Mouse (Mus musculus) intestine, embryonic 16.5 days (tissue): ENCODE measurements around the gene Grm4. TPM values are rescaled to one million over a fixed set of nuclear protein-coding genes. Genes with fewer than 3 reads are reported as not detected.
A peak's percentile ranks its signal among the peaks of the same experiment; 100 is the strongest.

Experiments used
- ATAC-seq: fragments of 200-750 bp; cut with Nextera tagmentation; 2 replicates; pipeline ENCODE4 v1.8.0; 2017; ENCODE audit warnings: moderate TSS enrichment, moderate library complexity
- H3K27ac ChIP-seq: fragments of 300-500 bp; sonication (generic); 2 replicates; pipeline ENCODE4 v1.5.1; 2014; ENCODE audit warnings: mild to moderate bottlenecking, low read length
- H3K27me3 ChIP-seq: fragments of 300-500 bp; sonication (generic); replicated peaks from 2 replicates; pipeline ENCODE4 v1.6.1; 2014; ENCODE audit warnings: low read length, control low read depth, mixed read lengths; ENCODE audit not compliant: control insufficient read depth, insufficient read depth
- H3K36me3 ChIP-seq: fragments of 300-500 bp; sonication (generic); 2 replicates; pipeline ENCODE4 v1.6.1; 2014; ENCODE audit warnings: low read length, control low read depth; ENCODE audit not compliant: control insufficient read depth, insufficient read depth
- H3K4me1 ChIP-seq: fragments of 300-500 bp; sonication (generic); 2 replicates; pipeline ENCODE4 v1.6.1; 2014; ENCODE audit warnings: low read length, control low read depth, mixed read lengths; ENCODE audit not compliant: control insufficient read depth, insufficient read depth
- H3K4me2 ChIP-seq: fragments of 300-500 bp; sonication (generic); 2 replicates; pipeline ENCODE4 v1.6.1; 2014; ENCODE audit warnings: low read depth, low read length, control low read depth
- H3K4me3 ChIP-seq: fragments of 300-500 bp; sonication (generic); 2 replicates; pipeline ENCODE4 v1.5.1; 2014; ENCODE audit warnings: mild to moderate bottlenecking, low read length
- H3K9ac ChIP-seq: fragments of 300-500 bp; sonication (generic); 2 replicates; pipeline ENCODE4 v1.6.1; 2014; ENCODE audit warnings: low read depth, low read length
- H3K9me3 ChIP-seq: fragments of 300-500 bp; sonication (generic); 2 replicates; pipeline ENCODE4 v1.6.1; 2016; ENCODE audit warnings: low read length, control low read depth; ENCODE audit not compliant: control insufficient read depth
- WGBS: fragments of 180-500 bp; shearing (Covaris S2); extraction: QIAGEN DNeasy Blood & Tissue Kit; methylation state at CpG from one replicate; pipeline ENCODE4 v1.1.7; 2014; 5-methylcytosine and 5-hydroxymethylcytosine counted together
- polyA plus RNA-seq: library from polyadenylated mRNA; unstranded; fragments of >200 nt; fragmentation: Nextera tagmentation; extraction: Ambion mirVana; gene quantifications from 2 replicates; pipeline ENCODE4 v1.2.1, GENCODE M21; 2015

The Grm4 gene
- polyA plus RNA-seq, 1 experiment from 2014 or later: 0.40 TPM

- Histone ChIP-seq H3K36me3 (no peaks in the 10 kb centered on the region), H3K4me1 (peaks cover 13% of the 10 kb centered on the region; the same call in 1 of the 2 replicates), H3K9me3 (no peaks in the 10 kb centered on the region), H3K27me3 (no peaks in the 10 kb centered on the region), H3K9ac (no peak overlapping the region; the same call in 1 of the 2 replicates), H3K4me3 (no peak overlapping the region), H3K27ac (no peak overlapping the region), H3K4me2 (no peak overlapping the region)
- ATAC-seq: no peak
- WGBS: 72% methylated on average over 23 of the region's 23 CpGs
These were observed 31.3 kb upstream of the Grm4 start for GRCm38 (mm10) chr17:27552215-27553201.

- Histone ChIP-seq H3K4me3 (no peak overlapping the region), H3K4me2 (no peak overlapping the region), H3K9ac (no peak overlapping the region), H3K4me1 (peaks cover 15% of the 10 kb centered on the region; the same call in 1 of the 2 replicates), H3K27ac (no peak overlapping the region), H3K27me3 (no peaks in the 10 kb centered on the region), H3K9me3 (no peaks in the 10 kb centered on the region), H3K36me3 (no peaks in the 10 kb centered on the region)
- 68% methylated on average over 10 of the region's 10 CpGs for WGBS
- ATAC-seq: no peak
These were observed 30.3 kb upstream of the Grm4 start for GRCm38 (mm10) chr17:27551393-27551940.

GRCm38 (mm10) chr17:27549234-27549633, 28.0 kb upstream of the Grm4 start:
- 0 out of 2 replicates have a peak, but pooled peaks cover 7% of the 10 kb centered on the region for H3K4me1 ChIP-seq
- no peaks in the 10 kb centered on the region for H3K36me3 ChIP-seq
- H3K27me3 ChIP-seq: no peaks in the 10 kb centered on the region
- 65% methylated on average over 8 of the region's 8 CpGs for WGBS
- H3K4me2 ChIP-seq: no peak overlapping the region
- ATAC-seq: no peak
- no peak overlapping the region for H3K4me3 ChIP-seq
- peak overlapping the region; percentile 45; the same call in 1 of the 2 replicates for H3K9ac ChIP-seq
- no peak overlapping the region for H3K27ac ChIP-seq
- no peaks in the 10 kb centered on the region for H3K9me3 ChIP-seq

- H3K4me1 ChIP-seq: peaks cover 10% of the 10 kb centered on the region; the same call in 1 of the 2 replicates
- WGBS: 65% methylated on average over 9 of the region's 9 CpGs
- no peak overlapping the region for H3K27ac ChIP-seq
- H3K4me3 ChIP-seq: no peak overlapping the region
- H3K27me3 ChIP-seq: no peaks in the 10 kb centered on the region
- no peak overlapping the region for H3K4me2 ChIP-seq
- peak; percentile 55 for ATAC-seq
- H3K9ac ChIP-seq: no peak overlapping the region
- no peaks in the 10 kb centered on the region for H3K36me3 ChIP-seq
- no peaks in the 10 kb centered on the region for H3K9me3 ChIP-seq
These were observed 26.2 kb upstream of the Grm4 start for GRCm38 (mm10) chr17:27547253-27547868.

- no peak overlapping the region for H3K27ac ChIP-seq
- ATAC-seq: no peak
- 72% methylated on average over 7 of the region's 7 CpGs for WGBS
- no peak overlapping the region for H3K9ac ChIP-seq
- peaks cover 10% of the 10 kb centered on the region; the same call in 1 of the 2 replicates for H3K4me1 ChIP-seq
- no peaks in the 10 kb centered on the region for H3K27me3 ChIP-seq
- no peak overlapping the region for H3K4me2 ChIP-seq
- H3K36me3 ChIP-seq: no peaks in the 10 kb centered on the region
- H3K4me3 ChIP-seq: no peak overlapping the region
- no peaks in the 10 kb centered on the region for H3K9me3 ChIP-seq
These were observed 25.4 kb upstream of the Grm4 start for GRCm38 (mm10) chr17:27546574-27547085.

GRCm38 (mm10) chr17:27545991-27546390, 24.8 kb upstream of the Grm4 start:
- H3K36me3 ChIP-seq: no peaks in the 10 kb centered on the region
- 55% methylated on average over 12 of the region's 12 CpGs for whole genome bisulfite sequencing

GRCm38 (mm10) chr17:27544551-27544950, 23.3 kb upstream of the Grm4 start:
- ATAC-seq: no peak
- Histone ChIP-seq H3K36me3 (no peaks in the 10 kb centered on the region), H3K4me1 (peaks cover 10% of the 10 kb centered on the region; the same call in 1 of the 2 replicates), H3K9me3 (no peaks in the 10 kb centered on the region), H3K4me3 (no peak overlapping the region), H3K27me3 (no peaks in the 10 kb centered on the region), H3K9ac (no peak overlapping the region), H3K27ac (no peak overlapping the region), H3K4me2 (no peak overlapping the region)
- 90% methylated on average over 11 of the region's 11 CpGs for WGBS

More at GRCm38 (mm10) chr17:27545991-27546390, 24.8 kb upstream of the Grm4 start:
- Histone ChIP-seq H3K9ac (no peak overlapping the region), H3K4me1 (peaks cover 10% of the 10 kb centered on the region; the same call in 1 of the 2 replicates), H3K9me3 (no peaks in the 10 kb centered on the region), H3K27me3 (no peaks in the 10 kb centered on the region), H3K4me2 (no peak overlapping the region), H3K4me3 (no peak overlapping the region), H3K27ac (no peak overlapping the region)
- no peak for ATAC-seq

- no peak for ATAC-seq
- Histone ChIP-seq H3K36me3 (no peaks in the 10 kb centered on the region), H3K9ac (no peak overlapping the region), H3K4me3 (no peak overlapping the region), H3K27me3 (no peaks in the 10 kb centered on the region), H3K9me3 (no peaks in the 10 kb centered on the region), H3K4me2 (no peak overlapping the region), H3K27ac (no peak overlapping the region), H3K4me1 (peaks cover 3% of the 10 kb centered on the region; the same call in 1 of the 2 replicates)
- 78% methylated on average over 3 of the region's 3 CpGs for WGBS
These were observed 20.8 kb upstream of the Grm4 start for GRCm38 (mm10) chr17:27541984-27542383.

GRCm38 (mm10) chr17:27541261-27541660, 20.1 kb upstream of the Grm4 start:
- Histone ChIP-seq H3K36me3 (no peaks in the 10 kb centered on the region), H3K4me1 (peaks cover 3% of the 10 kb centered on the region; the same call in 1 of the 2 replicates), H3K9me3 (no peaks in the 10 kb centered on the region), H3K9ac (no peak overlapping the region), H3K4me2 (no peak overlapping the region), H3K27ac (no peak overlapping the region), H3K27me3 (no peaks in the 10 kb centered on the region), H3K4me3 (no peak overlapping the region)
- no peak for ATAC-seq
- WGBS: 70% methylated on average over 2 of the region's 2 CpGs
